Mouse (Mus musculus) thymus, adult 2 months (tissue): ENCODE measurements around the gene Ddx6.

Experiments used
- CTCF ChIP-seq: fragments of 200-500 bp; IDR thresholded peaks from 2 replicates; pipeline ENCODE4 v1.5.1; 2012; ENCODE audit warnings: mild to moderate bottlenecking, control low read depth, low read length, moderate library complexity, borderline replicate concordance; ENCODE audit not compliant: control insufficient read depth, poor library complexity, insufficient read depth; ENCODE audit errors: extremely low read depth
- POLR2A ChIP-seq: fragments of 200-500 bp; IDR thresholded peaks from 2 replicates; pipeline ENCODE4 v1.6.1; 2012; ENCODE audit warnings: mild to moderate bottlenecking, low read length, control low read depth, moderate library complexity; ENCODE audit not compliant: control insufficient read depth, poor library complexity, insufficient read depth; ENCODE audit errors: extremely low read depth

DNA sequence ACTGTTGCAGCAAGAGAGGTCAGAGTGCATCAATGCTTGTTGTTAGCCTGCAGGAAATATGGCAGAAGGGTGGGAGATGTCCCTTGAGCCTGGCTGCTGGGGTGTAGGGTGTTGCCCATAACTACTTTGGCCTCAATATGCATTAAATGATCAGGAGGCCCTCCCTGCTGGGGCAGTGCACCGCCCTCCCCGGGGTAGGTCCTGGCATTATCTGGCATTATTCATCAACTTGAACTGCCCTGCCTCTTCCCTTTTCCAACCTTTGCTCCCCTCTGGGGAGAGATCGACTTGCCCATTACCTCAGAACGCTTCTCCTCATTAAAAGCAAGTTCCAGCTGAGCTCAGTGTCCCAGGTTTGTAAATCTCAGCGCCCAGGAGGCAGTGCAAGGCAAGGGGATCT, 74.9 kb downstream of the Ddx6 start:
- TF ChIP-seq POLR2A (no peak), CTCF (no peak)
